Mouse (Mus musculus) thymus, adult 18-20 months (tissue): ENCODE data around the gene Rpl35.

Experiments
- DNase-seq, 2 experiments: peaks; one replicate each; pipeline ENCODE4 v3.0.0; 2022; ENCODE audit warnings: mixed read lengths in 2 of 2

The Rpl35 gene

DNA sequence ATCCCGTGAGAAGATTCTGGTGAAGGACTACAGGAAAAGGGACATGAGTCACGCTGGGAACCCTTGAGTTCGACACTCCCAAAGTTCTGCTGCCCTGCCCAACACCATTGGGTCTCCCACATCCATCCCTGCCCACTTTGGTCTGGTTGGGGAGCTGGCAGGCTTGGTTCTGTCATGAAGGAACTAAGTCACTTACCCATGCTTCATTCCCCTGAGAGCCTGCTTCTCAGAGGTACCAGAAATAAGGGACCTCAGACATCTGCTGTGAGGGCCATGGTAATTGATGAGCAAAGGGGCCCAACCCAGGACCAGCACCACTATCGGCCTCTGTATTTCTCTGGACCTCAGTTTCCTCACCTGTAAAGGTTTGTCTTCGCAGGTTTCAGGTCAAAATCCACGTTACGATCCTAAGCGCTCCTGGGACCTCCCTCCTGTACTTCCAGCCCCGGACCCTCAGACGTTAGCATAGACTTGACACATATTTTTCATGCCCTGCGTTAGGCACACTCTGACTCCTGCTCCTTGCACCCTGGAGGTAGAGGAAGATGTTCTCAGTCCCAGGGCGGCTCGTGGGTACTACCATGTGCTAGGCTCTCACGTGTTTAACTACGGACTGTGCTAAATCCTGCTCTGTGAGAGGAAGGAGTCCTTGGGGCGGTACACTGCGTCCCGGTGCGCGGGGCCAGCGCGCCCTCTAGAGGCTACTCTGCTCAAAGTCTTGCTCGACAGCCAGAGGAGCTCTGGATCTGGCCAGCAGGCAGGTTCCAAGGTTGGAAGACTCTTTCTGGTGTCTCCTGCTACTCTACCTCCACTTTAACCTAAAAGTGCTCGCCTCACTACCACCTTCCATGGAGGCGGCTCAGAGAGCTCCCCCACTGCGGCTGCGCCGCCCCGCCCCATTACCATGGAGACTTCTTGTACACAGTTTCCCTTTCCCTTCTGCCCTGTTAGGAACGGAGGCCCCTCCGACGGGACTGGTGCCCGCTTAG is 7.7 kb downstream of the Rpl35 start, which contains the start of gene Wdr38:
TSS of gene Wdr38 (plus strand) at position 91 of the 989 bp plus-strand sequence.
- DNase-seq, result peak; percentile 69 to 78

GRCm38 (mm10) chr2:38992452-38992851 is 13.0 kb downstream of the Rpl35 start:
- DNase-seq, result no peak

- DNase-seq, result no peak
Observed at GRCm38 (mm10) chr2:38992004-38992403, 13.4 kb downstream of the Rpl35 start.

DNA sequence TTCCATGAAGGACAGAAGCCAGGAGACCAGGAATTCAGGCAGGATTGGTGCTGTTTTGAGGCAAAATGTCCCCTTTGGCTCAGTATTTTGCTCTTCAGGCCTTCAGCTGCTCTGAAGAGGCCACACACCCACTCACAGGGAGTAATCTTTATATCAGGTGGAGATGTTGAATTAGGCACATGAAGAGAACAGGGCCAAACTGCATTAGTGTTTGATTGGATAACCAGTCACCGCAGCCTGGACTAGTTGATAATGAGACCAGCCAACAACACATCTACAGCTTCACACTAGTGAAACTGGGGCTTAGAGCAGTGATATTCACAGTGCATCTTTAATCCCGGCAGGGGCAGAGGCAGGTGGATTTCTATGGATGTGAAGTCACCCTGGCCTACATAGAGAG is 16.5 kb downstream of the Rpl35 start:
- no peak for DNase-seq

DNA sequence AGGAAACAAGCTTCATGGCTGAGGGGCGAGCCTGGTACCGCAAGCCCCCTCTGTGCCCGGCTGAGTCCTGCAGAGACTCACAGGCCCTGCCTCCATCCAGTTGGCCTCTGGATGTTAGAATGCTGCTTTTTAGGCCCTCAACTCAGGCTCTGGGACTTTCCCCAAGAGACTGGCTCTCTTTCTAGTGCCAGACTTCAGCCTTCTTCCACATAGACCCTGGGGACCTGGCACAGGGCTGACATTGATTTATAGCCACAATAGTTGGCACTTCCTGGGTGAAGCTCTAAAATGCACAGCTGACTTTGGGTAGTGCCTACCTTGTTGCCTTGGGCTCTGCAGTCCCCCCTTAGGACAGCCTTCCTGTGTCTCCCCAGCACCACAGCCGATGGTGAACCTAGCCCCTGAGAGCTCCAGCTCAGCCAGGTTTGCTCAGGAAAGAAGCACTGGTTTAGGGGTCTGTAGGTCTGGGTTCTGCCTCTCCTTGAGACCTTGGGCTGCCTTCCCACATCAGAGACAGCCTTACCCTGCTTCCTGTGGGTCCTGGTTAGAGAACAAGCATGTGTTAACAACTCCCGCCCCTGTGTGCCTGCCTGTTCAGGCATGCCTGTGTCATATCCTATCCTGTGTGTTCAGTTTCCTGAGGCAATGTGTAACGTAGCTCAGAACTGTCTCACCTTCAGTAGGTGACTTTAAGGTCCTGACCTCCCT is 17.5 kb downstream of the Rpl35 start:
- DNase-seq, result peak in 1 of 2 experiments; percentile 49

GRCm38 (mm10) chr2:38987371-38987770 is 18.1 kb downstream of the Rpl35 start:
- no peak for DNase-seq

GRCm38 (mm10) chr2:38986580-38986979 is 18.8 kb downstream of the Rpl35 start:
- DNase-seq, result no peak

GRCm38 (mm10) chr2:38983456-38983855 is 22.0 kb downstream of the Rpl35 start:
- no peak for DNase-seq

GRCm38 (mm10) chr2:38977837-38978236 is 27.6 kb downstream of the Rpl35 start:
- DNase-seq, result no peak

DNA sequence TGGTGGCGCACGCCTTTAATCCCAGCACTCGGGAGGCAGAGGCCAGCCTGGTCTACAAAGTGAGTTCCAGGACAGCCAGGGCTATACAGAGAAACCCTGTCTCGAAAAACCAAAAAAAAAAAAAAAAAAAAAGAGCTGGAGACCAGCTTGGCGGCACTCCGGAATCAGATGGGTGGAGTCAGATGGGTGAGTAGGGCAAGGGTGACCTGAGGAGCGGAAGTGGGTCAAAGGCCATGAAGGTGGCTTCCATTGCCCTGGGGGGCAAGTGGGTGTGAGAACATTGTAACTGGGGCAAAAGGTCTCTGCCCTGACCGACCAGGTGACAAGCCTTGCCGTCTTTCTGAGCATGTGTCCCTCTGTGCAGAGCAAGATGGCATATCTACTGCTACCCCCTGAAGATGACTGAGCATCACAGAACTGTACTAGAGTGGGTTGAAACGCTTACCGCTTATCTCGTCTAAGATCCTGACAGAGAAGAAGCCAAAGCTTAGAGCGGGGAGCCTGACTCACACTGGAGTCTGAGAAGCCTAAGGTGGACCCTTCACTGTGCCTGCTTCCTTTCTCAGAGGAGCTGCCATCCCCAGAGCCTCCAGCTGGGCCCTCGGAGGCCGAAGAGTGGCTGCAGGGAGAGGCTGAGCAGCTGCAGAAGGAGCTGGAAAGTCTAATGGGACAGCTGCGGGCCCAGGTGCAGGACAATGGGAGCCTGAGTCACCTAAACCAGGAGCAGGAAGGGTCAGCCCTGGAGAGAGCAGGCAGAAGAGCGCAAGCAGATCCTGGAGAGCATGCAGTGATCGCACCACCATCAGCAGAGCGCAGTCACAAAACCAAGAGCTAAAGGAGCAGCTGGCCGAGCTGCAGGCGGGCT is 29.3 kb downstream of the Rpl35 start:
- no peak for DNase-seq

DNA sequence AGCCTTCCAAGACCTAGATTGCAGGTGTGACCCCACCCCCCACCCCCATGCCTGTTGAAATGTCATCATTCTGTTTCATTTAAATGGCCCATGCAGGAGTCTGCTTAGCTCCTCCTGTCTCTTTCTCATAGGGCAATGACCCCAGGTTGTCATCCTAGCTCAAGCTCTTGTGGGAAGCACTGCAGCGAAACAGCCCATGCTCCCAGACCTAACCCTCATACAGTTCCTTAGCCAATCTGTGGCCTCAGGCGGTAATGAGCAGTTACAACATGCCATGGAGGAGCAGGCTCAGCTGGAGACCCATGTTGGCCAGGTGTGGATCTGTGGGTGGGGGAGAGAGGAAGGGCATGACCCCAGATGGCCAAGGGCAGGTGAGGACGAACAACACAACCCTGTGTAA is 30.2 kb downstream of the Rpl35 start:
- no peak for DNase-seq

DNA sequence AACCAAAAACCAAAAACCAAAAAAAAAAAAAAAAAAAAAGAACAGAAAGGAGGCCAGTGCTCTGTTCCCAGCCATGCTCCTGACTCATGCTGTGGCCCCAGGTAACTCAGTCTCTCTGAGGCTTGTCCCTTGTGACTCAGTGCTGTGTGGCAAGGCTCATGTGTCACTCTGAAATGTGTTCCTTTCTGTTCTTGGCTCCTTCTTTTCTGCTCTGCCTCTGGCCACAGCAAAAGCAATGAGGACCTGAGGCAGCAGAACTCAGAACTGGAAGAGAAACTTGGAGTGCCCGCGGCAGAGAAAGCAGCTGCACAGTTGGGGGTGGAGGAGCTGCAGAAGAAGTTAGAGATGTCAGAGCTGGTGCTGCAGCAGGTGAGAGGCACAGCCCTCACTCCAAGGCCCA is 31.3 kb downstream of the Rpl35 start:
- DNase-seq, result no peak

DNA sequence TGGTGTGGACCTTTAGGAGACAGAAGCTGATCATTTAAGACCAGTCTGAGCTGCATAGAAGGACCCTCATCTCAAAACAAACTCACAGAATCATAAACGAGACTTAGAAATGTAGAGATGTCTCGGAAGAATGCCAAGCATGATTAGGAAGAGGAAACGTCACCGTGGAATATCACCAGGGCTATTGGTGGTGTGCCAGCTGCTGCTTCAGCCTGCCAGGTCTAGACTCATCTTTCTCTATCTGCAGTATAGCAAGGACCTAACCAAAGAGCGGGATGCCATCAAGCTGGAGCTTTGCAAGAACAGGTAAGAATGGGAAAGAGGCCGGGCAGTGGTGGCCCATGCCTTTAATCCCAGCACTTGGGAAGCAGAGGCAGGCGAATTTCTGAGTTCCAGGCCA is 31.7 kb downstream of the Rpl35 start:
- DNase-seq, result no peak

GRCm38 (mm10) chr2:38973223-38973622 is 32.2 kb downstream of the Rpl35 start:
- DNase-seq, result no peak

- DNase-seq, result no peak
Observed at GRCm38 (mm10) chr2:38970057-38970456, 35.4 kb downstream of the Rpl35 start.

DNA sequence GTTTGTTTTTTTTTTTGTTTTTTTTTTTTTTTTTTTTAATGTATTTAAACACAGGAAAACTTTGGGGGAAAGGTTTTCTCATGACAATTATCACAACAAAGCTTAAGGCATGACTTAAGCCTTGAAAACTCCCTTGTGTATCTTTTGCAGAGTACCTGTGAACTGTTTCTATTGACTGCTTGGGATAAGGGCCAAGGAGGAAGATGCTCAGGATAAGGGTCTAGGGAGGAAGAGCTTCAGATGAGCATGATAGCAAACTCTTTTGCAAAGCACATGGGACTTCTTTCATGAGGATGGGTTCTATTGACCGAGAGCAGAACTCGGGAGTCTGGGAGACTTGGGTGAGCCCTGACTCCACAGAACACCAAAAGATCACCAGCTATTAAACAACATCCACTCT is 35.8 kb downstream of the Rpl35 start:
- DNase-seq, result no peak

DNA sequence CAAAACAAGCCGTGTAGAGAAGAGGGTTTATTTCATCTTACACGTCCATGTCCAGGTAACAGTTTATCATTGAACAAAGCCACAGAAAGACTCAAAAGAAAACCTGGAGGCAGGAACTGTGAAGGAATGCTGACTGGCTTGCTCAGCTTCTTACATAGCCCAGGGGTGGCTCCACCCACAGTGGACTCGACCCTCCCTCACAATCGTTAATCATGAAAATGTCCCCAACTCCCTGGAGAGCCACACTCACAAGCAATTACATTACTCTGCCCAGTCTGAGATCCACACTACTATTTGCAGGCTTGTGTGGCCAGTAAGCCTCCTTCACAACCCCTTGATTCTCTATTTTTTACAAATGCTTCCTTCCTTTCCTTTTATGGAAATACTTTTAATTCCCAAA is 41.2 kb downstream of the Rpl35 start:
- no peak for DNase-seq

DNA sequence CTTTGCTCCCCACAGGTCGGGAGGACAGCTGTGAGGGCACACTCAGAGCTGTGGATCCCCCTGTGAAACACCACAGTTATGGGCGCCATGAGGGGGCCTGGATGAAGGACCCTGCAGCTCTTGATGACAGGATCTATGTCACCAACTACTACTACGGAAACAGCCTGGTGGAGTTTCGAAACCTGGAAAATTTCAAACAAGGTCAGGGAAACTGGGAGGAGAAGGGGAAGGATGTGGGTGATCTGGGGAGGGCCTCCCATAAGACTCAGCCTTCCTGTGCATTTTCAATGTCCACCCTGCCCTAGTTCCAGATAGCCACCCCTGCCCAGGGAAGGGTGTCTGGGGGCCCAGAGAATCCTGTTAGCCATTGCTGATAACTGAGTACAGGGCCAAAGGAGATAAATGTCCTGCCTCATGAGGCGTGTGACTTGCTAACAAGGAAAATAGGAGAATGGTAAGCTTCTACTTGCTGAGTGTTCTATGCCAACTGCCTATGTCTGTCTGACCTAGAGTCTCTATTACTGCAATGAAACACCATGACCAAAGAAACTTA is 47.7 kb downstream of the Rpl35 start:
- DNase-seq, result no peak

DNA sequence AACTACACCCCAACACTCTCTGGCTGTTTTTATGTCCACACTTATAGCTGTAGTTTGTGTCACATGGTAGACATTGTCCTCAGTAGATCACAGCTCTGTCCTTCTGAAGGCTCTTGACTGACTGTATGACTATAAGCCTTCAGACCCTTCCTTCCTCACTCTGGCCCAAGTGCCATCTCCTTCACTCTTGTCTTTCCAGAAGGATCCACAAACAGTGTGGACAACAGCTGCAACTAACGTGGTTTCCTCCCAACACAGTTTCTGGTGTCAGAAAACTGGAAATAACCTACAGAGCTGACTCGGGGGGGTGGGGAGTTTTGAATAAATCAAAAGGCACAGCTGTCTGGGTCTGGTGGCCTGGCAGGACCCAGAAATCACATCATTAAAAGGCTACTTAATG is 49.4 kb downstream of the Rpl35 start:
- no peak for DNase-seq

- no peak for DNase-seq
Observed at GRCm38 (mm10) chr2:38953152-38953883, 52.1 kb downstream of the Rpl35 start.
